Mouse (Mus musculus) hindbrain, embryonic 11.5 days (tissue): Measurements from ENCODE around the gene Atrnl1. TPM values are rescaled to one million over a fixed set of nuclear protein-coding genes. Genes with fewer than 3 reads are reported as not detected.

Source experiments
- ATAC-seq: fragments of 200-750 bp; cut with Nextera tagmentation; 2 replicates; pipeline ENCODE4 v1.8.0; 2017; ENCODE audit warnings: mild to moderate bottlenecking, moderate TSS enrichment, moderate library complexity; ENCODE audit not compliant: low FRiP score
- DNase-seq: peaks from one replicate; pipeline ENCODE4 v3.0.0-alpha.2; 2015; ENCODE audit warnings: low spot score
- H3K27ac ChIP-seq: fragments of 300-500 bp; sonication (generic); 2 replicates; pipeline ENCODE4 v1.5.1; 2014; ENCODE audit warnings: mild to moderate bottlenecking, low read depth, low read length
- H3K27me3 ChIP-seq: fragments of 300-500 bp; sonication (generic); 2 replicates; pipeline ENCODE4 v1.6.1; 2014; ENCODE audit warnings: mild to moderate bottlenecking, low read length, moderate library complexity, mixed read lengths; ENCODE audit not compliant: control insufficient read depth, insufficient read depth
- H3K36me3 ChIP-seq: fragments of 300-500 bp; sonication (generic); 2 replicates; pipeline ENCODE4 v1.6.1; 2014; ENCODE audit warnings: mild to moderate bottlenecking, low read length, moderate library complexity, mixed read lengths; ENCODE audit not compliant: control insufficient read depth, insufficient read depth
- H3K4me1 ChIP-seq: fragments of 300-500 bp; sonication (generic); replicated peaks from 2 replicates; pipeline ENCODE4 v1.6.1; 2014; ENCODE audit warnings: low read length, mixed read lengths; ENCODE audit not compliant: control insufficient read depth, insufficient read depth
- H3K4me2 ChIP-seq: fragments of 300-500 bp; sonication (generic); replicated peaks from 2 replicates; pipeline ENCODE4 v1.6.1; 2014; ENCODE audit warnings: mild to moderate bottlenecking, low read depth, low read length
- H3K4me3 ChIP-seq: fragments of 300-500 bp; sonication (generic); 2 replicates; pipeline ENCODE4 v1.5.1; 2014; ENCODE audit warnings: low read depth, low read length
- H3K9ac ChIP-seq: fragments of 300-500 bp; sonication (generic); 2 replicates; pipeline ENCODE4 v1.6.1; 2014; ENCODE audit warnings: low read depth, low read length
- H3K9me3 ChIP-seq: fragments of 300-500 bp; sonication (generic); 2 replicates; pipeline ENCODE4 v1.6.1; 2016; ENCODE audit warnings: low read length; ENCODE audit not compliant: control insufficient read depth
- WGBS: fragments of 180-500 bp; shearing (Covaris S2); extraction: QIAGEN DNeasy Blood & Tissue Kit; methylation state at CpG from one replicate; pipeline ENCODE4 v1.1.7; 2014; 5-methylcytosine and 5-hydroxymethylcytosine counted together
- polyA plus RNA-seq: library from polyadenylated mRNA; unstranded; fragments of >200 nt; fragmentation: Nextera tagmentation; extraction: Ambion mirVana; gene quantifications from 2 replicates; pipeline ENCODE4 v1.2.1, GENCODE M21; 2014

Gene Atrnl1
- polyA plus RNA-seq, 1 experiment from 2014 or later = 6.6 TPM

GRCm38 (mm10) chr19:57615972-57616621, 5.3 kb downstream of the Atrnl1 start:
- Histone ChIP-seq H3K9ac (no peak overlapping the region), H3K4me2 (no peak overlapping the region), H3K27ac (no peak overlapping the region), H3K27me3 (no peaks in the 10 kb centered on the region), H3K4me1 (no peaks in the 10 kb centered on the region), H3K9me3 (no peaks in the 10 kb centered on the region), H3K36me3 (no peaks in the 10 kb centered on the region), H3K4me3 (no peak overlapping the region)
- DNase-seq (no peak), ATAC-seq (no peak)
- 91% methylated on average over 9 of the region's 9 CpGs for WGBS

DNA sequence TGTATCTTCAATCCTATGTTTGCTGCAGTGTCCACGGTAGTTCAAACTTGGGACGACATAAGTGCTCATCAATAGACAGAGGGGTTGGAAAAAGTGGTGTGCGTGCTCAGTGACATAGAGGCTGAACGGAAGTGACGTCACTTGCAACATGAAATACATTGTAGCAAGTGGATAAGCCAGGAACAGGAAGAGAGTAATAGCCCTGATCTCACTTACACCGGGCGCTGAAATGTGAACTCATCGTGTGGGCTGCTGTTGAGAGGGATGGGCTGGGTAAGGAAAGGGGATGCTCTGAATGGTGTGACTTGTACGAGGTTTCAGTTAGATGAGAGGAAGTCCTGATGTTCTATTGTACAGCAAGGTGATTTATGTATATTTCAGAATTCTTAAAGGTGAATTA, 8.3 kb downstream of the Atrnl1 start:
- H3K27me3 ChIP-seq = no peaks in the 10 kb centered on the region
- WGBS = 88% methylated on average over 9 of the region's 9 CpGs
- H3K27ac ChIP-seq = no peak overlapping the region
- ATAC-seq (no peak), DNase-seq (no peak)
- H3K36me3 ChIP-seq = no peaks in the 10 kb centered on the region
- H3K9ac ChIP-seq = no peak overlapping the region
- H3K4me1 ChIP-seq = no peaks in the 10 kb centered on the region
- no peak overlapping the region for H3K4me3 ChIP-seq
- no peak overlapping the region for H3K4me2 ChIP-seq
- H3K9me3 ChIP-seq = no peaks in the 10 kb centered on the region

- ATAC-seq (no peak), DNase-seq (no peak)
- Histone ChIP-seq H3K27me3 (no peaks in the 10 kb centered on the region), H3K36me3 (no peaks in the 10 kb centered on the region), H3K9me3 (no peaks in the 10 kb centered on the region), H3K4me1 (no peaks in the 10 kb centered on the region), H3K9ac (no peak overlapping the region), H3K4me3 (no peak overlapping the region), H3K27ac (no peak overlapping the region), H3K4me2 (no peak overlapping the region)
- WGBS = 93% methylated on average over 19 of the region's 19 CpGs
Measured at GRCm38 (mm10) chr19:57621814-57622213, 11.0 kb downstream of the Atrnl1 start.

DNA sequence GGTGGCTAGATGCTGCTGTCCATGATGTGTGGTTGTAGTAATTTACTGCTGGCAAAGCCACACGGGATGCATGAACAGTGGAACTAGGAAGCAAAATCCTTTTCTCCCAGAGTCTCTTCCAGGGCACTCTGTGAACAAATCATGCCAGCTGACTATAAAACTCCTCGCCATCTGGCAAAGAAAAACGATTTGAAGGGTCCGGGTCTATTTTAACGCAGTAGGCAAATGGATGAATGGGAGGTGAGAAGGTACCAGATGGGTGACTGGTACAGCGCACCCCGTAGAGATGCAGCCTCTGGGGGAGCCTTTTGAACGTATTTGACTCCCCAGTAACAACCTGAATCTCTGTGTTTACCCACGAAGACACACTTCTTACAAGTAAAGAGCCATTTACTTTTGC, 14.9 kb downstream of the Atrnl1 start:
- Histone ChIP-seq H3K4me2 (no peak overlapping the region), H3K4me3 (no peak overlapping the region), H3K4me1 (no peaks in the 10 kb centered on the region), H3K27me3 (no peaks in the 10 kb centered on the region), H3K36me3 (no peaks in the 10 kb centered on the region), H3K9me3 (no peaks in the 10 kb centered on the region), H3K27ac (no peak overlapping the region), H3K9ac (no peak overlapping the region)
- ATAC-seq (no peak), DNase-seq (no peak)
- 95% methylated on average over 9 of the region's 9 CpGs for WGBS

DNA sequence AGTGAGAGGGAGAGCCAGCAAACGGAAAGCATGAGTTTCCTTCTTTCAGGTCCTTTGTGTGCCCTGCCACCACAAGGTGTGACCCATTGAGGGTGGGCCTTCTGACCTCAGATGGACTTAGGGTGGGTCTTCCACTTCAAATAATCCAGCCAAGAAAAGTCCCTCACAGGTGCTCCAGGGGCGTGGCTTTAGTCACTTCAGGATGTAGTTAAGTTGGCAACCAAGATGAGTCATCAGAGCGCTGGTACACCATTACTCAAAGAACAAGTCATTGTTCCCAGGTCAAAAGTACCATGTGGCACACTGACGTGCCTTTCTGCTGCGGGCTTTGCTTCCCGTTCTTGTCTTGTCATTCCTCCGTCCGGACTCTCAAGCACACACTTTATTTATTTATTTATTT, 16.4 kb downstream of the Atrnl1 start:
- WGBS = 91% methylated on average over 8 of the region's 8 CpGs
- ATAC-seq = no peak
- H3K4me2 ChIP-seq = no peak overlapping the region

GRCm38 (mm10) chr19:57642536-57642935, 31.7 kb downstream of the Atrnl1 start:
- ATAC-seq = no peak

More for the DNA sequence above, 16.4 kb downstream of the Atrnl1 start:
- Histone ChIP-seq H3K27me3 (no peaks in the 10 kb centered on the region), H3K9ac (no peak overlapping the region), H3K9me3 (no peaks in the 10 kb centered on the region), H3K36me3 (no peaks in the 10 kb centered on the region), H3K27ac (no peak overlapping the region), H3K4me1 (no peaks in the 10 kb centered on the region), H3K4me3 (no peak overlapping the region)
- no peak for DNase-seq

DNA sequence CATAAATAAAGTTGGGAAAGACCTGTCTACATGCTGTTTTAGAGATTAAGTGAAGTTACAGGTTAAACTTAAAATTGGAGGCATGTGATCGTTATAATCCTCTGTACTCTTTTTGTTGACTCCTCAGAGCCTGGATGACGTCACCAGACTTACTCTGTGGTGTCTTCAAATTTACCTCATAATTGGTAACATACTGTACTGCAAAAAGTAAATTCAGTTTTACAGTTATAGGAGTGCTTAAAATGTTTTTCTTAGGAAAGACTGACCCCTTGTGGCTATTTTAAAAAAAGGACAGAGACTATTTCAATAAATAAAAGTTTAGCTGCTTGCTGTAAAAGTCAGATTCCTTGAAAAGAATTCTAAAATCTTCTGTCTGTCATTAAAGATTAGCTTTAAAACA, 32.1 kb downstream of the Atrnl1 start:
- Histone ChIP-seq H3K27ac (no peak overlapping the region), H3K4me1 (no peaks in the 10 kb centered on the region), H3K9me3 (no peaks in the 10 kb centered on the region), H3K9ac (no peak overlapping the region), H3K4me3 (no peak overlapping the region), H3K36me3 (no peaks in the 10 kb centered on the region), H3K27me3 (no peaks in the 10 kb centered on the region), H3K4me2 (no peak overlapping the region)
- 73% methylated on average over 2 of the region's 2 CpGs for WGBS
- no peak for ATAC-seq
- peak; percentile 40 for DNase-seq

More at GRCm38 (mm10) chr19:57642536-57642935, 31.7 kb downstream of the Atrnl1 start:
- DNase-seq = no peak
- no peaks in the 10 kb centered on the region for H3K4me1 ChIP-seq
- no peak overlapping the region for H3K4me2 ChIP-seq
- no peaks in the 10 kb centered on the region for H3K27me3 ChIP-seq
- WGBS = 95% methylated on average over 21 of the region's 21 CpGs
- H3K4me3 ChIP-seq = no peak overlapping the region
- no peak overlapping the region for H3K9ac ChIP-seq
- H3K27ac ChIP-seq = no peak overlapping the region
- H3K36me3 ChIP-seq = no peaks in the 10 kb centered on the region
- H3K9me3 ChIP-seq = no peaks in the 10 kb centered on the region

GRCm38 (mm10) chr19:57648202-57648943, 37.5 kb downstream of the Atrnl1 start:
- no peak overlapping the region for H3K9ac ChIP-seq
- DNase-seq = no peak
- no peaks in the 10 kb centered on the region for H3K36me3 ChIP-seq
- H3K9me3 ChIP-seq = no peaks in the 10 kb centered on the region
- H3K4me2 ChIP-seq = no peak overlapping the region
- no peaks in the 10 kb centered on the region for H3K27me3 ChIP-seq
- WGBS = 94% methylated on average over 14 of the region's 14 CpGs
- no peaks in the 10 kb centered on the region for H3K4me1 ChIP-seq
- no peak overlapping the region for H3K27ac ChIP-seq
- no peak for ATAC-seq
- no peak overlapping the region for H3K4me3 ChIP-seq

GRCm38 (mm10) chr19:57648944-57649271, 38.1 kb downstream of the Atrnl1 start:
- no peak for ATAC-seq
- Histone ChIP-seq H3K4me3 (no peak overlapping the region), H3K27ac (no peak overlapping the region), H3K4me2 (no peak overlapping the region), H3K9ac (no peak overlapping the region), H3K27me3 (no peaks in the 10 kb centered on the region), H3K4me1 (no peaks in the 10 kb centered on the region), H3K36me3 (no peaks in the 10 kb centered on the region), H3K9me3 (no peaks in the 10 kb centered on the region)
- WGBS = 95% methylated on average over 4 of the region's 4 CpGs
- DNase-seq = no peak
